Mouse (Mus musculus) left cerebral cortex, postnatal 25 days (tissue): ENCODE measurements around the gene Lin28a. TPM values are rescaled to one million over a fixed set of nuclear protein-coding genes. Genes with fewer than 3 reads are reported as not detected.

Experiments used
- DNase-seq, 2 experiments: peaks; one replicate each; pipeline ENCODE4 v3.0.0; 2022; ENCODE audit warnings: low spot score in 2 of 2, mixed read lengths in 1 of 2
- intact Hi-C: fragments of 180-260 bp; cut with DNase I; formaldehyde crosslinking; loops from one replicate; pipeline ENCODE4 v1.15.1; 2025
- total RNA-seq, 2 experiments: library from RNA; stranded (reverse); gene quantifications; 2 replicates each; pipeline ENCODE4 v1.2.3; 2021

Lin28a gene
- not detected for total RNA-seq

- no peak for DNase-seq
- intact Hi-C loops, result no loop called here
Observed at GRCm38 (mm10) chr4:134018779-134019145, at the start of gene Lin28a. TSS of gene Lin28a (minus strand) at chr4:134018841.

- intact Hi-C loops, result no loop called here
- peak in 1 of 2 experiments; percentile 15 for DNase-seq
Observed at GRCm38 (mm10) chr4:134067833-134068544, 49.3 kb upstream of the Lin28a start.

- intact Hi-C loops, result no loop called here
Observed at GRCm38 (mm10) chr4:134067383-134067782, 48.7 kb upstream of the Lin28a start.

GRCm38 (mm10) chr4:134065431-134066004, 46.9 kb upstream of the Lin28a start:
- intact Hi-C loops, result no loop called here
- no peak for DNase-seq

More at GRCm38 (mm10) chr4:134067383-134067782, 48.7 kb upstream of the Lin28a start:
- no peak for DNase-seq

- DNase-seq, result no peak
Observed at GRCm38 (mm10) chr4:134062561-134062960, 43.9 kb upstream of the Lin28a start.

GRCm38 (mm10) chr4:134061944-134062446, 43.4 kb upstream of the Lin28a start:
- DNase-seq, result no peak
- intact Hi-C loops, result no loop called here

More at GRCm38 (mm10) chr4:134062561-134062960, 43.9 kb upstream of the Lin28a start:
- intact Hi-C loops, result no loop called here

GRCm38 (mm10) chr4:134061166-134061830, 42.7 kb upstream of the Lin28a start:
- peak in 1 of 2 experiments; percentile 38 for DNase-seq
- intact Hi-C loops, result no loop called here

GRCm38 (mm10) chr4:134060135-134060865, 41.7 kb upstream of the Lin28a start, which contains the start of gene Crybg2:
TSS of gene Crybg2 (plus strand) at chr4:134060815.
- no peak for DNase-seq
- intact Hi-C loops, result no loop called here

- no peak for DNase-seq
- intact Hi-C loops, result no loop called here
Observed at GRCm38 (mm10) chr4:134058908-134059307, 40.3 kb upstream of the Lin28a start.

GRCm38 (mm10) chr4:134058166-134058715, 39.6 kb upstream of the Lin28a start:
- DNase-seq, result no peak
- intact Hi-C loops, result no loop called here

GRCm38 (mm10) chr4:134053538-134053937, 34.9 kb upstream of the Lin28a start, which contains the start of gene Zfp683:
TSS of gene Zfp683 (plus strand) at chr4:134053838.
- no peak for DNase-seq
- intact Hi-C loops, result no loop called here

GRCm38 (mm10) chr4:134052560-134052959, 33.9 kb upstream of the Lin28a start:
- intact Hi-C loops, result no loop called here
- no peak for DNase-seq

GRCm38 (mm10) chr4:134051912-134052311, 33.3 kb upstream of the Lin28a start:
- intact Hi-C loops, result no loop called here
- no peak for DNase-seq

- intact Hi-C loops, result no loop called here
- no peak for DNase-seq
Observed at GRCm38 (mm10) chr4:134047648-134048047, 29.0 kb upstream of the Lin28a start.

- no peak for DNase-seq
- intact Hi-C loops, result no loop called here
Observed at GRCm38 (mm10) chr4:134043041-134043440, 24.4 kb upstream of the Lin28a start.

- intact Hi-C loops, result no loop called here
Observed at GRCm38 (mm10) chr4:134041317-134042123, 22.9 kb upstream of the Lin28a start.

GRCm38 (mm10) chr4:134035953-134036352, 17.3 kb upstream of the Lin28a start:
- intact Hi-C loops, result loop anchor here (2.0 kb wide), 2 partner anchors 51 to 257 kb away; no protein-coding TSS in a partner anchor
- peak; percentile 79 to 84 for DNase-seq

More at GRCm38 (mm10) chr4:134041317-134042123, 22.9 kb upstream of the Lin28a start:
- no peak for DNase-seq

GRCm38 (mm10) chr4:134025802-134026201, 7.2 kb upstream of the Lin28a start:
- DNase-seq, result no peak

More at GRCm38 (mm10) chr4:134025802-134026201, 7.2 kb upstream of the Lin28a start:
- intact Hi-C loops, result no loop called here
